Mouse (Mus musculus) megakaryocyte, adult 5-6 weeks (primary cell): Measurements from ENCODE around the gene Gm49339. TPM values are rescaled to one million over a fixed set of nuclear protein-coding genes. Genes with fewer than 3 reads are reported as not detected.
A peak's percentile ranks its signal among the peaks of the same experiment; 100 is the strongest.
"Not testable (repeated sequence)": the region's sequence is repeated elsewhere in the genome, so short reads cannot be mapped to it uniquely, and the experiment has no call there.

Experiments used
- ATAC-seq: 2 replicates; pipeline ENCODE4 v1.8.0; 2016; ENCODE audit warnings: mild to moderate bottlenecking, inconsistent platforms; ENCODE audit not compliant: poor library complexity, severe bottlenecking
- total RNA-seq, 2 experiments: library from RNA; stranded (forward) in 1 of 2; stranded (reverse) in 1 of 2; fragments of 153-499, 151-499 nt in 1 of 2; fragments of 221-1000, 200-1000 nt in 1 of 2; gene quantifications; 2 replicates each; pipeline versions ENCODE4 v1.2.3 to v1.2.4; 2015 to 2017

The Gm49339 gene
- total RNA-seq (2015) (18.4 and 53.3 TPM in 2 replicates), total RNA-seq (2017) (25.7 and 36.4 TPM in 2 replicates)

DNA sequence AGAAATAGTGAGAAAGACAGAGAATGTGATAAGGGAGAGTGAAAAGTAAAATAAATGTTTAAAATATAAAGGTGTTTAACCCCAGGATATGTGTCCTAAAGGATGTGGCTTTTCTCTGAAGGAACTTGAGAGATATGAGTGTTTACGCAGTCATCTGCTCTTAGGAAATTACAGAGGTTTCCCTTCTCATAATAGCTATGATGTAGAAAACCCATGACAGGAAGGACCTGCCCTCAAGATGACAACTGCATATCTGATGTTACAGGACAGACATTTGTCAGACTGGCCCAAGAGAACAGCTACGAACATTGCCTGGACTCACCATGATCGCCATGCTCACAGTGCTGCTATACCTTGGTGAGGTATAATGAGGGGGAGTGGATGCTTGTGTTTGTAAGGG is at the start of gene Gm49339, which contains the start of gene Lilr4b:
Gene Gm49339, plus strand, starts transcription at position 216 of the 400 bp plus-strand sequence.
Gene Lilr4b, plus strand, starts transcription at position 236 of the 400 bp plus-strand sequence.
- ATAC-seq = peak; percentile 91

DNA sequence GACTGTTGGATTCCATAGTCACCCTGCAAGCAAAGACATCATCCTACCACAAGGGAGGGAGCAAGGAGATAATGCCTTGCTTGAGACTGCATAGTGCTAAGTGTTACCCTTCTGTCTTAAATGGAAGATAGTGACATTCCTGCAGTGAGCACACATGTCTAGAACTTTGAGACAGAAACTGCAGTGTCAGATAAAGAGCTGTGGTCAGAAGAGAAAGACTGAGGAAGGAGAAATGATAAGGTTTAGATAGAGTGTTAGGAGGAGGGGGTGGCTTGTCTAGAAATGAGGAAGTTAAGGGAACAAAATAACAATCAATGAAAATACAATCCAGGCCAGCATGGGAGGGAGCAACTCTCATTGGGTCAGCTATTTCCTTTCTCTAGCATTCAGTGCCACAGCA is 47.5 kb upstream of the Gm49339 start:
- ATAC-seq = peak; percentile 58

DNA sequence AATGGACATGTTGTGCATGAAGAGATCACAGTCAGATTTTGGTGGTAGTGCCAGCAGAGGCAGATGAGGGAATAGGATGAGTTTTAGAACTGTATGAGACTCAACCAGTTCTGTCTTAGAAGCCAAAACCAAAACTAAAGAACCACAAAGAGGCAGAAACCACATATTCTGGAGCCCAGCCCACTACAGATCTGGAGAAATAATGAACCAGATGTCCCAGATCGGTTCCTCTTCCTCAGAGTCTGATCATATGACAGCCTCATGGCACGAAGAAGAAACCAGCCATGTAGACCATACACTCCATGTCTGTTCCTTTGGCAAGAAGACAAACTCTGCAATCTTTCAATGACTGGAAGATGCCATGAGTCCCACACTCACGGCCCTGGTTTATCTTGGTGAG is 44.7 kb upstream of the Gm49339 start:
- peak; percentile 93 for ATAC-seq

DNA sequence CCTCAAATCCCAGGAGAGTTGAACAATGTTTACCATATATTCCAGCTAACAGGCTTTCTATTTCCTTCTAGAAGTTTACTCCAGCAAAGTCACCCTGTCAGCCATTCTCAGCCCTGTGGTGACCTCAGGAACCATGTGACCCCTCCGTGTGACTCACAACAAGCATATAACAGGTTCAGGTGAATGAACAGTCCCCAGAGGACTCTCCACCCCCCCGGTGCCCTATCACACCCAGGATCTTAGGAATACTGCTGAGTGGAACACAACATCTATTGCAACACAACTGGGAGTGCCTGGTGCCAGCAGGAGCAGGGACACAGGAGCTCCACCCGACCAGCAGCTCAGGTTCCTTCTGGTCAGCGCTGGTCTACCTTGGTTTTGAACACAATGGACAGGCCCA is 28.8 kb upstream of the Gm49339 start:
- ATAC-seq = no peak

DNA sequence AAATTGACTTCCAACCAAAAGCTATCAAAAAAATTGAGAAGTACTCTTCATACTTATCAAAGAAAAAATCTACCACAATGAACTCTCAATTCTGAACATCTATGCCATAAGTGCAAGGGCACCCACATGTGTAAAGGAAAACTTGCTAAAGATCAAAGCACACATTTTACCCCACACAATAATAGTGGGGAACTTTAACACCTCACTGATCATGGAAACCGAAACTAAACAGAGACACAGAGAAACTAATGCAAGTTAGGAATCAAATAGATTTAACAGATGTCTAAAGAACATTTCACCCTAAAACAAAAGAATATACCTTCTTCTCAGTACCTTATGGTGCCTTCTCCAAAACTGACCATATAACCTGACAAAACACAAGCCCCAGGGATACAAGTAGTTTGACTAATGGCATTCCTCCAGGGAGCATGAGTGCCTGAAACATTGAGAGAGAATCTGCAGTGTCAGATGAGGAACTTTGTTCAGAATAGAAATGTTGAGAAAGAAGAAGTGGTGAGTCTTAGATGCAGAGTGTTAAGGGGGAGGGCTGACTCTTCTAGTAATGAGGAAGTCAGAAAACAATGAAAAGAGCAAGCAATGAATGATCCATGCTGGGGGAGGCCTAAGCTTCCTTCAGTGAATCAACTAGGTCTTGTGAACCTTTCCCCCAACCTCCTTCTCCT is 26.7 kb upstream of the Gm49339 start:
- peak; percentile 72 for ATAC-seq

DNA sequence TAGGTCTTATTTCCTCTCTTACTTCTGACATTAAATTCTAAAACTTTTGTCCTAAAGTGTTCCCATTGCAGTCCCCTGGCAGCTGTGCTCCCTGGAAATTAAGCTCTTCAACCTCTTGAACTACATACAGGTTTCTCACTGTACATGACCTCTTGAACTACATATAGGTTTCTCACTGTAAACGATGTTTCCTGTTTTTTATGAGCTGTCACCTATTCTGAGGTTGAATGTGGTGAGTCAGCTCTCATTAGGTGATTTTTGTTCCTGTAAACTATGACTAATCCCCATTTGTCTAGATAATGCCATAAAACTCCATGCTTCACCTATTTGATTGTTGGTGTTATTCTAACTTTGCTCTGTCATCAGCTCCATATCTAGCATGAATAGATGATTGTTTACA is 26.0 kb upstream of the Gm49339 start:
- peak; percentile 51 for ATAC-seq

DNA sequence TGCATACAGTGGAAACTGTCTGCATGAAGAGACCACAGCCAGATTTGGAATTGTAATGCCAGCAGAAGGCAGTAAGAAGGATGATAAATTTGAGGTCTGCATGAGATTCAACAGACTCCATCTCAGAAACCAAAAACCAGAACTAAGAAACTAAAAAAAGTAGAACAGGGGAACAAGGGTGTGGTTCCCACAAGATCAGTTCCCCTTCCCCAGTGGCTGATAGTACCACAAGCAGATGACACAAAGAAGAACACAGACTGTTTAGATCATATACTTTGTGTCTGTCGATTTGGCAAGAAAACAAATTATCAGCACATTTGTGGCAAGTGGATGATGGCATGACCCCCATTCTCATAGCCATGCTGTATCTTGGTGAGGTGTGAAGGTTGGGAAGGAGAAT is 24.6 kb upstream of the Gm49339 start:
- peak; percentile 67 for ATAC-seq

DNA sequence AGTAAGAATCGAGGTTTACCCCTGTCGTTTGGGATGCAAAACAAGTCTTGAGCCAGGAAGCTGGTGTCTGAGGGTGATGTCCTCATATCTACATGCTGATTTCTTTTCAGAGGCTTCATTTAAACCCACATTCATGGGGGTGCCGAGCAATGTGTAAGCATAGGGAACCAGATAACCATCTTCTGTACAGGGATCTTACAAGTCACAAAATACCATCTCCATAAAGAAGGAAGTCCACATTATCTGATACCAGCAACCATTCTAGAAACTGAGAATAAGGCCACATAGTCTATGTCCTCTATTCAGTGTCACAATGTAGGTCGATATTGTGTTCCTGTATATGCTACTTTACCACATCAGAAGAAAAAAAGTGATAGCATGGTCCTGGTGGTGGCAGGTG is 24.0 kb upstream of the Gm49339 start:
- ATAC-seq = peak; percentile 30

DNA sequence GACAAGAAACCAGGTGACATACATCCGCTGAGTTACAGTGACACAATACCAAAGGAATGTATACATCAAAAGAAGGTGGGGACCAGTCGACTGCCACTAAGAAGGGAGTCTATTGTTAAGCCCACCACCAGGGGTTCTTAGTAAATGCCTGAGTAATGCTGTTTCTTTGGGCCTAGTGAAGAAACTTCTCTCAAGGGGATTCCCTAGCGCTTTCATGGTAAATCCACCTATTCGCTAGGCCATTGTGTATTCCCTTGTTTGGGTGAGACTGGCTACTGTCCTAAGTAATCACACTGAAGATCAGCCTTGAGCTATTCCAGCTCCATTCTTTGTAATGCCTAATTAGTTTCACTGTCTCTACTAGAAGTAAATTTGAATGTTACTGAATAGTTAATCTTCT is 16.6 kb upstream of the Gm49339 start:
- not testable (repeated sequence) for ATAC-seq

DNA sequence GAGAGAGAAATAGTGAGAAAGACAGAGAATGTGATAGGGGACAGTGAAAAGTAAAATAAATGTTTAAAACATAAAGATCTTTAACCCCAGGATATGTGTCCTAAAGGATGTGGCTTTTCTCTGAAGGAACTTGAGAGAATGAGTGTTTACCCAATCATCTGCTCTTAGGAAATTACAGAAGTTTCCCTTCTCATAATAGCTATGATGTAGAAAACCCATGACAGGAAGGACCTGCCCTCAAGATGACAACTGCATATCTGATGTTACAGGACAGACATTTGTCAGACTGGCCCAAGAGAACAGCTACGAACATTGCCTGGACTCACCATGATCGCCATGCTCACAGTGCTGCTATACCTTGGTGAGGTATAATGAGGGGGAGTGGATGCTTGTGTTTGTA is 10.3 kb downstream of the Gm49339 start, which contains the start of gene Lilrb4a:
Gene Lilrb4a, plus strand, starts transcription at position 266 of the 400 bp plus-strand sequence.
- ATAC-seq = peak; percentile 89

DNA sequence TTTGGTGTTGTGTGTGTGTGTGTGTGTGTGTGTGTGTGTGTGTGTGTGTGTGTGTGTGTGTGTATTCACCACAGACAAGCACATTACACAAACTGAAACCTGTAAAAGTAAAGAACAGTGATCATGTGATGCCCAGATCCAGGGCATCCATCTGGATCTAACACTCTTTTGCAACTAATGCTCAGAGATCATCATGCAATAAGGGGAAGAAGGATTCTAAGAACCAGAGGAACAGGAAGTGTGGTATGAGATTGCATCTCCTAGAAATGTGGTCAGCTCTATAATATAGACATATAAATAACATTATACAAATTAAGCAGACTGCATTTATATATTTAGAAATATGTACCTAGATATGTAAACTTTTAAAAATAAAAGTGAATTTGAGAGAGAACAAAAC is 39.6 kb downstream of the Gm49339 start:
- ATAC-seq = peak; percentile 80

DNA sequence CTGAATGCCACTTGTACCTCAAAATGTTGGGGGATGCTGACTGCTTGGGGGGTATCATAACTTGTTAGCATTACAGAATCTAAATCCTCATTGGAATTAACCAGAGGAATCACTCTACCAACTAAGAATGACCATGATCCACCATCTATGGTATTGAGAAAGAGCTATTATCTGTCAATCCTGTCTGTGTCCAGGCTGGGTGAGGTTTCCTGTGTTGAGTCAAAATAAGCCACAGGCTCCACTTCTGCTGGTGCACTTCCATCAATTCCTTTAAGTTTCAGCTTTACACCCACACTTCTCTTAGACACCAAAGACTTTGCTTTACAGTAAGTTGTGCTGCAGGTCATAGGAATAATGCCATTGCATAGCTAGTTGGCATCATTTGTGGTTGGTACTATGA is 41.0 kb downstream of the Gm49339 start:
- ATAC-seq = peak; percentile 64

DNA sequence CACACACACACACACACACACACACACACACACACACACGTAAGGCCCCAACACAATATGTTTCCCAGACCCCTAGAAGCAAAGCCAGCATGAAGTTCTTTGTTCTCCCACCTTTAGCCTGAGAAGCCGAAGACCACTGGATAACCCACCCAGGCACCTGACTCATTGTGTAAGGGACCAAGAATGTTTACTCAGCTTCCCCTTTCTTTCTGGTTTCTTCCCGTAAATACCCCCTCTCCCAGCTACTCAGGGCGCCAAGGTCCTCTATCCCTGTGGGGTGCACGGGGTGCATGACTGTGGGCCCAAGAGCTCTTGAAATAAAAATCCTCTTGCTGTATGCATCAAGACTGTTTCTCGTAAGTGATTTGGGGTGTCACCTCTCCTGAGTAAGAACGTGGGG is 45.7 kb downstream of the Gm49339 start:
- peak; percentile 43 for ATAC-seq

DNA sequence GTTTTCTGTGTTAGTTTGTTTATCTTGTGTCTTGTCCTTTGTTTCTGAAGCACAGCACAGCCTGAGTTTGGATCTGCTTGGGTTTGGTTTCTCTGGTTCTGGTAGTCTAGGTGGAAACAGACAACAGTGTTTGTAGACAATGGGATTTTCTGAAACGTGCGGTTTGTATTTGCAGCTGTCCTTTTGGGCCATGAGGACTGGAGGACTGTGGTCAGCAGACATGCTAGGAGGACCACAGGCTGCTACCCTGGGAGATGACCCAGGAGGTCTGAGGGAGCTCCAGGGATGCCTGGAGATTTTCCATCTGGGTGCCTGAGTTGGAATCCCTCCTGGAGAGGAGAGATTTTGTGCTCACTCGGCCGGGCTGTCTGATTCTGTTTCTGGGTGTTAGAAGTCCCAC is 46.2 kb downstream of the Gm49339 start:
- ATAC-seq = no peak

DNA sequence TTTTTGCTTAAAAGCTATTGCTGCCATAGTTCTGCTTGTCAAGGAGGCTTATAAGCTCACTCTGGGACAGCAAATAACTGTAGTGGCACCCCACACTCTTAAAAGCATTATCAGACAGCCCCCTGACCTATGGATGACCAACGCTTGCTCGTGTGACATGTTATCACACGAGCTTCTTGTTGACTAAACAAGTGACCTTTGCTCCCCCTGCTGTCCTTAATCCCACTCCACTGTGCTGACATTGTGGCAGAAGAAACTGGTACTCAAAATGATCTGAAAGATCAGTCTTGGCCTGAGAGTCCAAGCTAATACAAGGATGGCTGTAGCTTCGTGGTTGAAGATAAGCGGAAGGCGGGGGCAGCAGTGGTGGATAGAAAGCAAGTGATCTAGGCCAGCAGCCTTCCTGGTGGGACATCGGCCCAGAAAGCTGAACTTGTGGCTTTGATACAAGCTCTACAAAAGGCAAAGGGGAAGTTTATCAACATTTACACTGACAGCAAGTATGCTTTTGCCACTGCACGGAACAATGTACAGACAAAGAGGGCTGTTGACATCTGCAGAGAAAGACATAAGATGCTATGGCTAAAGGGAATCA is 48.5 kb downstream of the Gm49339 start:
- ATAC-seq = peak; percentile 30

DNA sequence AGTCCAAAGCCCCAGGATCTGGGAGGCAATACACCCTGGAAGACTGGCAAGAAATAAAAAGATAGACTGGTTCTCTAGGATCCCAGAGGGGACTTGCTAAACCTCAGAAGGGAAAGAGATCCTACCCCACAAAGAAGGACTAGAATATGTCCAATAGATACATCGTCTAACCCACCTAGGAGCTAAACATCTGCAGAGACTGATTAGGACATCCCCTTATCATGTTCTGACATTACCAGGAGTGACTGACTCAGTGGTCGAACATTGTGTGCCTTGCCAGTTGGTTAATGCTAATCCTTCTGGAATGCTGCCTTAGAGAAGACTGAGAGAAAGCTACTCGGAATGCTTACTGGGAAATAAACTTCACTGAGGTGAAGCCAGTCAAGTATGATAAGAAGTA is 49.1 kb downstream of the Gm49339 start:
- ATAC-seq = no peak

DNA sequence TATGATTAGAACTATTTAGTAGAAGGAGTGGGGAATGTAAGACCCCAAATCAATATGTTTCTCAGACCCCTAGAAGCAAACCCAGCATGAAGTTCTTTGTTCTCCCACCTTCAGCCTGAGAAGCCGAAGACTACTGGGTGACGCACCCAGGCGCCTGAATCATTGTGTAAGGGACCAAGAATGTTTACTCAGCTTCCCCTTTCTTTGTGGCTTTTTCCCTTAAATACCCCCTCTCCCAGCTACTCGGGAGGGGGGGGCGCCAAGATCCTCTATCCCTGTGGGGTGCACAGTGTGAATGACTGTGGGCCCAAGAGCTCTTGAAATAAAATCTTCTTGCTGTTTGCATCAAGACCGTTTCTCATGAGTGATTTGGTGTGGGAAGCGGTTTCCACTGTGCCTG is 50.4 kb downstream of the Gm49339 start:
- ATAC-seq = peak; percentile 83

Other genes starting within 250 kb of the Gm49339 start
- gene Lilr4b, start within 50 bp of the Gm49339 start, total RNA-seq (2015) = 418 and 485 TPM in 2 replicates
- gene Lilr4b, start within 50 bp of the Gm49339 start, total RNA-seq (2017) = 237 and 284 TPM in 2 replicates
- 925 and 1,007 TPM in 2 replicates for gene Lilrb4a, start 10.3 kb downstream of the Gm49339 start, total RNA-seq (2015)
- 681 and 727 TPM in 2 replicates for gene Lilrb4a, start 10.3 kb downstream of the Gm49339 start, total RNA-seq (2017)
- not detected in 2 replicates for gene Fam162b, start 109.9 kb downstream of the Gm49339 start, total RNA-seq (2015)
- not detected in 2 replicates for gene Fam162b, start 109.9 kb downstream of the Gm49339 start, total RNA-seq (2017)
- gene Gprc6a, start 150.8 kb downstream of the Gm49339 start, total RNA-seq (2015) = not detected in 2 replicates
- gene Gprc6a, start 150.8 kb downstream of the Gm49339 start, total RNA-seq (2017) = not detected in 2 replicates
- gene Rfx6, start 197.1 kb downstream of the Gm49339 start, total RNA-seq (2015) = not detected in 2 replicates
- not detected in 2 replicates for gene Rfx6, start 197.1 kb downstream of the Gm49339 start, total RNA-seq (2017)